Mouse (Mus musculus): Measurements from ENCODE around the gene Mrgpra2b.
"Not testable (repeated sequence)": the region's sequence is repeated elsewhere in the genome, so short reads cannot be mapped to it uniquely, and the experiment has no call there.

The Mrgpra2b gene

DNA sequence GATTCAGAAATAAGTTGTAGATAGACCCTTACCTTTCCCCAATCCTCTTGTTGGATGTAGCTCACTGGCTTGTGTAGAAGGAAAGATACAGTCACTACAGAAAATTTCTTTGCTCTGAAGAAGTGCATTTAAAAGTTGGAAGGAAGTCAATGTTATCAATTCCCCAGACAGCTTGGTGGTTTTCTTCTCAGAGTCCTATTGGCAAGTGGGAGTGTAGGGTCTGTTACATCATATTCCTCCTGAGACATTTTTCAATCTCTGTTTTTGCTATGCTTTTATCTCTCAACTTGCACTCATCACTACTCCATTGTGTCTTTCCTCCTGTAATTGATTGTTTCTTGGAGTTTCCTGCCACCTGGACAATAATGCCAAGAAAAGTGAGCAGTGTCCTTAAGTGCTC, at the start of gene Mrgpra2b:
Gene Mrgpra2b (minus strand): TSS at position 101 of the 400 bp plus-strand sequence.
- DNase-seq (ENCODE audit: low read depth, low spot score): no peak

- no peak for DNase-seq (ENCODE audit: low read depth, low spot score)
Observed at GRCm38 (mm10) chr7:47516379-47516778, 12.3 kb downstream of the Mrgpra2b start.

DNA sequence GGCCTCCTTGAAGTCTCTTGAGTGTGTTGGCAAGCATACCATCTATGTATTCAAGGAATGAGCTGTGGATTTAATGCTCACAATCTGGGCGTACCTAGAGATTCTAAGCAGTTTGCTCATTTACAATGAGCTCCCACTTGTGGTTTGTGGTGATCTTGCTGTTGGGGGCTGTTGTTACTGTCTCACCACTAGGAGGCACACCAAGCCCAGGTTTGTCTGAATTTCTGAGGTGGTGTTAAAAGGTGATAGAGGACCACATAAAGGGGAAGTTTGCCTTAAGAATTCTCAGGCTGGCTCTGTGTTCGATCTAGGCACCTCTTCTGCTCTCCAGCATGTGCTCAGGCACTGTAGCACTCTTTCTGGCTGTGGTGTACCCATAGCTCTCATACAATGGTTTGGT, 13.6 kb downstream of the Mrgpra2b start:
- no peak for DNase-seq (ENCODE audit: low read depth, low spot score)

DNA sequence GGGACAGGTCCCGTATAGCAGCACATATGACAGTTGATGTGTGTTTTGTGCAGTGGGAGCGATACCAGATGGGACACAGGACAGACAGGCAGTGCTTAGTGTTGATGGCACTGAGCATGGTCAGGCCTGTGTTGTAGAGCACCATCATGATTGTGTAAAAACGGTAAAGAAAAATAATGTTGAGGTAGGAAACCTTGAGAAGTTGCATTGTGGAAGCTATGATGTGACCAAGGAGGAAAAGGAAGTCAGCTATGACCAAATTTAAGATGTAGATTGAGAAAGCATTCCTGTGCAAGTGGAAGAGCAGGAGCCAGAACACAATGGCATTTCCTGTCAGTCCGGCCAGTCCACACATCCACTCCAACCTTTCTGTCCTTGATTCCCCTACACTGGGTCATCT, 25.7 kb downstream of the Mrgpra2b start:
- DNase-seq (ENCODE audit: low read depth, low spot score): no peak

GRCm38 (mm10) chr7:47491266-47491665, 37.4 kb downstream of the Mrgpra2b start:
- DNase-seq (ENCODE audit: low read depth, low spot score): not testable (repeated sequence)

- DNase-seq (ENCODE audit: low read depth, low spot score): not testable (repeated sequence)
Observed at GRCm38 (mm10) chr7:47489438-47489837, 39.2 kb downstream of the Mrgpra2b start.

DNA sequence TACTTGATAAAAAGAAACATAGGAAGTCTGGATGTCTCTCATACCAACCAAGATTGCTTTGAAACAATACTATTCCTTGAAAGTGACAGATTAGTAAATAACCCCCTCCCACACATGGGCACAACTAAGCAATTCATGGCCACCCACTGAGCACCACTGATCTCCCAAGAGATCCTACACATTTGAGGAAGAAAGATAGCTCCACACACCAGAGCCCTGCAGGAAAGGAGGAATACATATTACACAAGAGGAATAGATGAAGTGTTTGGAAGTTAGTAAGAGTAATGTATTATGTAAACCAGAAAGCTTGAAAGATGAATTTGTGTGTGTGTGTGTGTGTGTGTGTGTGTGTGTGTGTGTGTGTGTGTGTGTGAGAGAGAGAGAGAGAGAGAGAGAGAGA, 45.5 kb downstream of the Mrgpra2b start:
- not testable (repeated sequence) for DNase-seq (ENCODE audit: low read depth, low spot score)

DNA sequence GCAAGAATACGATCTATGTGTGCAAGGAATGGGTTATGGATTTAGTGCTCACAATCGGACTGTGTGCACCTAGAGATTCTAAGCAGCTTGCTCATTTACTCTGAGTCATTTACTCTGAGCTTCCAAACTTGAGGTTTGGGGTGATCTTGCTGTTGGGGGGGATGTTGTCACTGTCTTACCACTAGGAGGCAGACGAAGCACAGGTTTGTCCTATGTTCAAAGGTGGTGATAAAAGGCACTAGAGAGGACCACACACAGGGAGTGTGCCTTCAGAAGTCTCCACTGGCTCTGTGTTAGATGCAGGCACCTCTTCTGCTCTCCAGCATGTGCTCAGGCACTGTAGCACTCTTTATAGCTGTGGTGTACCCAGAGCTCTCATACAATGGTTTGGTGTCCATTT, 54.8 kb downstream of the Mrgpra2b start:
- not testable (repeated sequence) for DNase-seq (ENCODE audit: low read depth, low spot score)

- DNase-seq (ENCODE audit: low read depth, low spot score): not testable (repeated sequence)
Observed at GRCm38 (mm10) chr7:47465278-47465981, 63.2 kb downstream of the Mrgpra2b start.

- not testable (repeated sequence) for DNase-seq (ENCODE audit: low read depth, low spot score)
Observed at GRCm38 (mm10) chr7:47452015-47452414, 76.6 kb downstream of the Mrgpra2b start, which contains the start of gene Mrgpra2a. Mrgpra2a (minus strand) TSS chr7:47452139.

DNA sequence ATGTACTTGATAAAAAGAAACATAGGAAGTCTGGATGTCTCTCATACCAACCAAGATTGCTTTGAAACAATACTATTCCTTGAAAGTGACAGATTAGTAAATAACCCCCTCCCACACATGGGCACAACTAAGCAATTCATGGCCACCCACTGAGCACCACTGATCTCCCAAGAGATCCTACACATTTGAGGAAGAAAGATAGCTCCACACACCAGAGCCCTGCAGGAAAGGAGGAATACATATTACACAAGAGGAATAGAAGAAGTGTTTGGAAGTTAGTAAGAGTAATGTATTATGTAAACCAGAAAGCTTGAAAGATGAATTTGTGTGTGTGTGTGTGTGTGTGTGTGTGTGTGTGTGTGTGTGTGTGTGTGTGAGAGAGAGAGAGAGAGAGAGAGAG, 82.9 kb downstream of the Mrgpra2b start:
- DNase-seq (ENCODE audit: low read depth, low spot score): not testable (repeated sequence)

DNA sequence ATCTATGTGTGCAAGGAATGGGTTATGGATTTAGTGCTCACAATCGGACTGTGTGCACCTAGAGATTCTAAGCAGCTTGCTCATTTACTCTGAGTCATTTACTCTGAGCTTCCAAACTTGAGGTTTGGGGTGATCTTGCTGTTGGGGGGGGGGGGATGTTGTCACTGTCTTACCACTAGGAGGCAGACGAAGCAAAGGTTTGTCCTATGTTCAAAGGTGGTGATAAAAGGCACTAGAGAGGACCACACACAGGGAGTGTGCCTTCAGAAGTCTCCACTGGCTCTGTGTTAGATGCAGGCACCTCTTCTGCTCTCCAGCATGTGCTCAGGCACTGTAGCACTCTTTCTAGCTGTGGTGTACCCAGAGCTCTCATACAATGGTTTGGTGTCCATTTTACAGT, 92.2 kb downstream of the Mrgpra2b start:
- not testable (repeated sequence) for DNase-seq (ENCODE audit: low read depth, low spot score)

GRCm38 (mm10) chr7:47427815-47428508, 100.7 kb downstream of the Mrgpra2b start:
- DNase-seq (ENCODE audit: low read depth, low spot score): not testable (repeated sequence)
